Mouse (Mus musculus): ENCODE measurements around the gene Gm47996.

DNA sequence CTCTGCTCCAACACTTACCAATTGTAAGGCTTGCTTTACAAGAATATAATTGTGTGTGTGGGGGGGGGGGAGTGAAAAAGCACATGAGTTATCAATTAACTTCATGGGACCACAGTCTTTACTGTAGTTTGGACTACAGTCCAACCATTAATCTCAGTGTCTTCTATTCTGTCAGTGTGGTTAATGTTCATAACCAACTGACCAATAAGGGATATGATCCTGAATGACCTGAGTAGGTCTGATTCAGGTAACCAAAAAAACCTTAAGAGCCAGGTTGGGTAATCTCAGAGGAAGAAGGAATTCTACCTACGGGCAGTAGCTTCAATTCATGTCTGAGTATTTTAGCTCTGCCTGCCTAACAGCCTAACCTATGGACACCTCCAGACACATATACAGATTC lies 14.6 kb downstream of the Gm47996 start:
- TF ChIP-seq CTCF (IDR thresholded peaks at IDR 0.05; ENCODE audit: extremely low read depth, insufficient read length, insufficient replicate concordance, low read depth, low read length) = no peak
- no peak for TF ChIP-seq POLR2A (IDR thresholded peaks at IDR 0.05; ENCODE audit: low read depth, low read length)
